Mouse (Mus musculus): Measurements from ENCODE around the gene Cwc22.

GRCm38 (mm10) chr2:77892573-77892972 lies 53.6 kb downstream of the Cwc22 start:
- no peak for TF ChIP-seq CTCF (IDR thresholded peaks at IDR 0.05)
- no peak for TF ChIP-seq EP300 (IDR thresholded peaks at IDR 0.05)

Data from lung, postnatal 0 days (tissue).